Mouse (Mus musculus) left cerebral cortex, postnatal 25 days (tissue): ENCODE measurements around the gene Fyb. TPM values are rescaled to one million over a fixed set of nuclear protein-coding genes. Genes with fewer than 3 reads are reported as not detected.
A peak's percentile ranks its signal among the peaks of the same experiment; 100 is the strongest.

ENCODE experiments used
- DNase-seq, 2 experiments: peaks; one replicate each; pipeline ENCODE4 v3.0.0; 2022; ENCODE audit warnings: low spot score in 2 of 2, mixed read lengths in 1 of 2
- intact Hi-C: fragments of 180-260 bp; cut with DNase I; formaldehyde crosslinking; loops from one replicate; pipeline ENCODE4 v1.15.1; 2025
- total RNA-seq, 2 experiments: library from RNA; stranded (reverse); gene quantifications; 2 replicates each; pipeline ENCODE4 v1.2.3; 2021

Fyb gene
- total RNA-seq, 2 experiments from 2014 or later = 8.5 to 8.6 TPM

DNA sequence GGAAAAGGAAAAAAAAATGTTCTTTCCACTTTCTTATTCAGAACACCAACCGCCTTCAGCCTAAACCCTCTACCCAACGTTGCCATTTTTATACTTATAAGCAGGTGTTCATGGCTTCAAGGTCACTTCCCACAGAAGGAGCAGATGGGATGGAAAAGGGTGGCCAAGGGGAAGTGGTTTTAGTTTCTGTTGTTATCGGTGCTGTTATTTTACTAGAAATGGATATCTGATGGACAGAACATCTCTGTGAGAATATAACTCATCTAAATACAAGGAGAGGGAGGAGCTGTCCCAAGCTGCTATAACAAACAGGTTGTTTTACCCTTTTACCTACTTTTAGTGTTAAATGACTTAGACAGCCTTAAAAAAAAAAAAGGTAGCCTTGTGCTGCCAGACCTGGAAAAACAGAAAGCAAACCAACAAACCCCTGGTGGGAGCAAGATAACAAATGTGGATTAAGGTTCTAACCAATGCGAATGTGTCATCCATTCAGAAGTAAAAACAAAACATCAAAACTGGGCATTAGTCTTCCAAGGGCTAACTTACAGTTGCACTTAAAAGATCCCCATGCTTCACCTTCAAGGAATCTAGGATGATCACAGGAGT is 68.3 kb downstream of the Fyb start:
- no peak for DNase-seq
- intact Hi-C loops = no loop called here

DNA sequence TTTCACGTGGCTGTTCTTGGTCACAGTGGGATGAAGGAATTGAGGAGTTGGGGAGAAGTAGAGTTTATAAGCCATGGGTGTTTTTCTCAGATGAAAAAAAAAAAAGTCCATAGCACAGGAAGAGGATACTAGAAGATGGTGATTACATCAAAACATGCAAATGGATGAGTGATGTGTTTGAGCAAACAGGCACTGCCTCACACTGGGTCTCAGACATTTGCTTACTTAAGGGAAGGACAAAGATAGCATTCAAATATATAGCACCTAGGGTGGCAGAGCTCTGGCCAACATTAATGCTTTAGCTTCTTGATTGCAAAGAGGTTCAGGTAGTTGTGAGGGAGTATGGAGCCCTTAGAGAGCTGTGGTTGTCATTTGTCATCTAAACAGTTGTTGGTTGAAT is 68.9 kb downstream of the Fyb start:
- intact Hi-C loops = no loop called here
- no peak for DNase-seq

DNA sequence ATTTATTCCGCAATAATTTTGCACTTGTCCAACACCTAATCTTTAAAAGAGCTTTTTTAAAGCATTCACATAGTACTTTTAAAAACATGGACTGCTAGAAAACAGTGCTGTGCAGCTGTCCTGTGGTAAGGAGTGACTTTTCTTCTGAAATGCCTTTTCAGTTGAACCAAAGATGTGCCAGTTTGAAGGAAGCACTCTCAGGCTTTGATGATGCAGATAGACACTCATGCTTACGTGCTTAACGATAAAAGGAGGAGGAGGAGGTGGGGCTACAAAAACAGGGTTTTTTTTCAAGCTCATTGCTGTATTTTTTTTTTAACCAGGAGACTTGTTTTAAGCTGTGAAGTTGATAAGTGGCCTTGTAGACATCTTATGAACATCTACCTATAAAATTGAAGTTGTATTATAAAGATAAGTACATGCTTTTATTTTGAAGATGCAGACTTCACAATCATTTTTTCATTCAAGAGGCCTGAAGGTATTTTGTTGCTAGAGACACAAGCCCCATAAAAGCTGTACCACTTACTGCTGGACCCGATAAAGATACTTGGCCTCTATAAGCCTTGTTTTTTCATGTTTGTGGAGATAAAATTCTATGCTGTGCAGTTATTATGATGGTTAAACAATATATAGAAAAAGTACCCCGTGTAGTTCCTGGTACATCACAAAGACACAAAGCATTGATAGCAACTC is 70.1 kb downstream of the Fyb start:
- intact Hi-C loops = no loop called here
- no peak for DNase-seq

DNA sequence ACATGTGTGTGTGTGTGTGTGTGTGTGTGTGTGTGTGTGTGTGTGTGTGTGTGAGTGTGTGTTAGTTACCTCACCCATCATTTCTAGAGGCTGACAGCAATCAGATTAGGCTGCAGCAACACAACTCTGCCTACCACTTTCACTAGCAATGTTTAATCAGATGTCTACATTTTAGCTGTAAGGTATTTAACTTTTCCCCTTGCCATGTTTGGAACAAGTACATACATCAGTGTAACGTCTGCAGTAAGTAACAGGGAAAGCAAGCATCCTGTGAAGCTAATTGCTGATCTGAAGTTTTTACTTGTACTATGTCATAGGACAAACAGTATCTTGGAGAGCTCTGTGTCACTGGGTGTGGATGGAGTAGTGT is 70.6 kb downstream of the Fyb start:
- intact Hi-C loops = no loop called here
- no peak for DNase-seq

DNA sequence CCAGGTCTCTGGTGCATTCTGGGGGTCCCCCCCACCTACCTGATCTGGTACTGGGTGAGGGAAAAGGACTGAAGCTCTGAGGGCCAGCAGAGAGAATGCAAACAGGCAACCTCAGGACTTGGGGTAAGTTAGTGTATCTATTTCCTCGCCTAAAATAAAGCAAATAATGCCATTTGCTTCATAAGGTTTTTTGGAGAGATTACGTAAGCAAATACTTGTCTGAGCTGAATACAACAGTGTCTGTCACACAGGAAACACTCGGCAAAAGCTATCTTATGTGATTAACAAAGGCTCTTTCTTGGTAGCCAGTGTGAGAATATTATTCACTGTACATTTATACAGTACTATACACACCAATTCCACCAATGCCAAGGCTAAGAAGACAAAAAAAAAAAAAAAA is 76.0 kb downstream of the Fyb start:
- intact Hi-C loops = no loop called here
- DNase-seq = no peak

DNA sequence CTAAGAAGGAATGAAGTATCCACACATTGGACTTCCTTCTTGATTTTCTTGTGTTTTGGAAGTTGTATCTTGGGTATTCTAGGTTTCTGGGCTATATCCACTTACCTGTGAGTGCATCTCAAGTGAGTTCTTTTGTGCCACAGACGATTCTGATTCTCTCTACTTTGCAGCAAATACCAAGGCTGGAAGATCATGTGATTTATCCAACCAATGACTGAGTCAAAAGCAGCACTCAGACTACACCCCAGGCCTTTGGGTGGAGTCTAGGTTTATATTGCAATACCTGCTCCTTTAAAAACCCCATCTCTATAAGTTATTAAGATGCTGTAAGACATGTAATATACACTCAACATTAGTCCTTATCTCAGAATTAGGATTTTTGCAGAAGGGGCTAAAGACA is 77.7 kb downstream of the Fyb start:
- intact Hi-C loops = no loop called here

DNA sequence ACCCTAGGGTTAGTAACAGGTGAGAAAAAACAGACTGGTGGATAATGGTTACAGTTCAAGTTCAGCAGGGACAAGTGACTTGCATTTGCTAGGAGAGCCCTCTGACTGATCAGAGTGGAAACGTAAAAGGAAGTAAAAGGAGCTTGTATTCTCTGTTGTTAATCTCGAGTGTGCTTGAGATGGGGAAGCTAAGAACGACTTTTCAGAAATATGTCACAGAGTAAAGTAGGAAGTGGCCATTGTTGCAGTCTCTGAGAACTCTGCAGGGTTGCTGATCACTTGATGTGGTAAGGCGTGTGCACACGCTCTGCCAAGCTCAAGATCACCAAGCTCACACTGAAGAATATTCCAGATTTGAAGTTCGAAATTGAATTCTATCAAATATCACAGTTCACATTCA is 78.7 kb downstream of the Fyb start:
- intact Hi-C loops = no loop called here
- DNase-seq = no peak

More for the DNA sequence above, 77.7 kb downstream of the Fyb start:
- DNase-seq = no peak

DNA sequence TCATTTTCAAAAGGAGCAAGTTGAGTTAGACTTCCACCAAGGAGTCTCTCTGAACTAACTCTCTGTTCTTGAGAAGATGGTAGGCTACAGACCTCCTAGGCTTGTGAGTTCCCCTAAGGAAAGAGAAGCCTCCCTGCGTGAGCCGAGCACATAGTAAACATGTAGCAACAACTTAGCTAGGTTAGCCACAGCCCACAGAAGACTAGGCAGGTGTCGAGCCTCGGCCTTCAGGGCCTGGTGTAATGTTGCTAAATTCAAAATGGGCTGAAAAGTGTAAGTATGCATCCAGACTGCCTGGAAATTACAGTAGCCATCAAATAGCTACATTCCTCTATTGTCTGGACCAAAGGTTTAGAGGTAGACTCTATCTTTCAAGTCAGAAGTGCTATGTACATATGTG is 79.3 kb downstream of the Fyb start:
- no peak for DNase-seq
- intact Hi-C loops = no loop called here

DNA sequence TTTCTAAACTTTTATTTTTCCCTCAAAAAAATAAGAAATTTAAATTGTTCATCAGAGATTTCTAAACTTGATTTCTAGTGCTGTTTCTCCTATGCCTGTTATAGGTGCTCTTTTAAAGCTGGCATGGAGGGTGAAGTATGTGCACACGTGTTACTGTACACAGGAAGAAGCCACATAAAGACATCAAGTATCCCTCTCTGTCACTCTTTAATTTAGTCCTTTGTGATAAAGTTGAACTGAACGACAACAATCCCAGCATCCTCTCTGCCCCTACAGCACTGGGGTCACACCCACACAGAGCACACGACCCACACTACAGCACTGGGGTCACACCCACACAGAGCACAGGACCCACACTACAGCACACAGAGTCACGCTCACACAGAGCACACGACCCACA is 88.0 kb downstream of the Fyb start:
- intact Hi-C loops = no loop called here

DNA sequence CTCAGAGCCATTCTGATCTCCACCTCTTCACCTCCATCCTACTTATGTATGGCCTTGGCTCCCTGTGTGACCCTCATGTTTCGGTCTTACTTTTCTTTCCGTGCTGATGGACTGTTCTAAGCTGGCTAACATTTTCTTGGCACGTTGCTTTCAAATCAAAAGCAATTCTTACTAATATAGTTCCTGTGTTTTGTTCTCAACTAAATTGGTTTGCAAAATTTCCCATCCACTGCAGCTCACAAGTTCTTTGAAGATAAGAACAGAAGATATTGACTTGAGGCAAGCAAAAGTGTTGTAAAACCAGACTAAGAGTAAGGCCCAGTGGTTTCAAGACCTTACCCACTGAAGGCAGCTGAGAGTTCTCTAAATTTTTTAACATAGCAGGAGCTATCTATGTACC is 90.2 kb downstream of the Fyb start:
- no peak for DNase-seq
- intact Hi-C loops = no loop called here

More for the DNA sequence above, 88.0 kb downstream of the Fyb start:
- DNase-seq = no peak

DNA sequence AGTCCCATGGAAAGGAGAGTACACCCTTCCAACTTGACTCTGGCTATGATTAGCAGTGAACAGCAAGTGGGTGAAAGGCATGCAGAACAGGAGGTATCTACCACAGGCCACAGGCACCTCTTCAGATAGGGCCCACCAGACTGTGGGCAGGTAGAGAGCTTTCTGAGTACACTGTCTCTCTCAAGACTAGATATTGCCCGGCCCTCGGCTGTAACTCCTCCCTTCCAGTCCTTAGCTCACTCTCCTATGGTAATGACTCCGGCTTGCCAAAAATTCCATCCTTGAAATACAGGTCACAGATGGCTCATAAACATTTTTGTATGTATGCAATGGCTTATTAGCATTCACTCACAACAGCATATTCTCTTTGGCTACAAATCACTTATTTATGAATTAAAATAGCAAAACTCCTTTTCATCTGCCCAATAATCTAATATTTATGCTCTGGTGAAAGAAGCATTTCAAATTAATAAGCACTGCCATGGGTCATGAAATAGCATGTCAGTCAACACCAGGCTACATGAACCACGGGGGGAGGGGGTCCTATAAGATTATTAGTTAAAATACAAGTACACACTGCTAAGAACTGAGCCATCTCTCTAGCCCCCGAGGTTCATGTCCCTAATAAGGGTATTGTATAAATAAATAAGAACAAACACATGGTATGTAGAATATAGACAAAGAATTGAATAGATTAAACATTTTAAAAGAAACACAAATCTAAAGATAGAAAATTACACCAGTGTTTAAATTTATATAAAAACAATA is 93.9 kb downstream of the Fyb start:
- intact Hi-C loops = no loop called here

DNA sequence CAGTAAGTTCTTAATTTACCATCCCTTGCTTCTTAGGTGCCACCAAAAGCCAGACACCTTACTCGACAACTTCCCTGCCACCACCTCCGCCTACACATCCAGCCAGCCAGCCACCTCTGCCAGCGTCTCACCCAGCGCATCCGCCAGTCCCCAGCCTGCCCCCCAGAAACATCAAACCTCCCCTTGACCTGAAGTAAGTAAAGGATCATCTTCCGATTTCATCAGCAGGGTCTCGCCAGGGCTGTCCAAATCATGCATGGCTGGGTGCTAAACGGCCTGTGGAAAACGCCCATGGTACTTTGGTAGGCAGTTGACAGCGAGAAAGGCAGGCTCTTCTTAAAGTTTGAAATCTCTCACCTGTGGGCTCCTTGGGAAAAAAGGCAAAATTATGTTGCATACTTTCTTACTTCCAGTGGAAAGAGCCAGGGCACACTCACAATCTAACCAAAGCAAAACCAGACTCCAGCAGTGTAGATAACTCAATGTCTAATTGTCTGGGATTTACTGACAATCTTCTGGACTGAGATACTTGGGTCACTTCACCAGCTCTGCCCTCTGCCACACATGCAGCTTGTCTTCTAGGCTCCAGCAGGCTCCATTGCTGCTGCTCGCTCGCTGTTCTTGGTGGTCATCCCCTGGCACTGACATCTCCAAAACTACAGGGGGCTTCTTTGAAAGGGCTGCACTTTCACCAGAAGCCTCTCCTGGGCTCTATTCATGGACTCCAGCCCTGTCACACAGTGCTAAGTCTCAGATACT is 97.1 kb downstream of the Fyb start:
- DNase-seq = no peak
- intact Hi-C loops = loop anchor here (5.0 kb wide), 1 partner anchor 88 kb away; the partner anchor contains the start of gene Rictor

More for the DNA sequence above, 93.9 kb downstream of the Fyb start:
- no peak for DNase-seq

DNA sequence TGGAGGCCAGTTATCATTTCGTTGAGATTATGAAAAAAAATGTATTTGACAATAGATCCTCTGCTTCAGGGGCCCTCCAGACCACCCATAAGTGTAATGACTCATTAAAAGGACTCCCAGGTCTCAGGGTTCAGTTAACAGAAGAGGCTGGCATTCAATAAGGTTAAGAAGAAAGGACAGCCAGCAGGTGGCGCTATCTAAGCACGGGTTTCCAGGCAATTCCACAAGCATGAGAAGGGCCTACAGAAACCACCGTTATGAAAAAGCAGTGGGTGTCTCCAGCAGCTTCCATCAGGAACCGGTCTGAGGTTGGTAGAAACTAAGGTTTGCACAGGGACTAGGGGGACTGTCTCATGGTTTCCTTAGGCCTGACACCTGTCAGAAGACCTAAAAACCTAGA is 99.9 kb downstream of the Fyb start:
- intact Hi-C loops = loop anchor here (5.0 kb wide), 1 partner anchor 85 kb away; the partner anchor contains the start of gene Rictor
- peak; percentile 73 to 80 for DNase-seq

DNA sequence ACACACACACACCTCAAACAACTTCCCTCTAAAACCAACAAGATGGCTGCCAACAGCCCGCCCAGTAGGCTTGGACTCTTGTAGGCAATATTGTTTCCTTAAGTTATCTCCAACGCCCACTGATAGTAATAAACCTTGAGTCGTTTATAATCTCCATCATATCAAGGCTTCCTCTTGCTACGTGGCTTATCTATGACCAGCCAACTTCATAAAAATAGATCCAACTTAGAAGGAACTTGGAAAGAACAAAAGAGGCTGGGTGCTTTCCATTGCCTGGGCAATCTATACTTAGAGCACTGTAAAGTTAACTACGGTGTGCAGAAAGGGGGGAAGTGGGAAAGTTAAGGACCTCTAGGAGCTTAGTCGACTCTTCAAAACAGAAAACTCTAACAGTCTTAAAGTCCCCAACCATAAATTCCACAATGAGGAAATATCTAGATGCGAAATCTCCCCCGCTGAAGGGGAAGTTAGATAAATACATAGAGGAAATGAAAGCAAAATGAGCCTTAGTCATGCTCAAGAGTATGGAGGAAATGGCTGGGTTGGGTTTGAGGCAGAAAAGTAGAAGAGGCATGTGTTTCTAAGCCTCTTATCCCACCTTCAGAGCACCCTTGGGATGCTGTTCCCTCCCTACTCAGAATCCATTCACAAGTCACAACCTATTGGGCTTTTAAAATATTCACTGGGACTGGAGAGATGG is 101.0 kb downstream of the Fyb start:
- DNase-seq = no peak
- intact Hi-C loops = loop anchor here (2.0 to 5.0 kb wide), 2 partner anchors 84 to 385 kb away; partner anchors contain the start of gene Rictor

DNA sequence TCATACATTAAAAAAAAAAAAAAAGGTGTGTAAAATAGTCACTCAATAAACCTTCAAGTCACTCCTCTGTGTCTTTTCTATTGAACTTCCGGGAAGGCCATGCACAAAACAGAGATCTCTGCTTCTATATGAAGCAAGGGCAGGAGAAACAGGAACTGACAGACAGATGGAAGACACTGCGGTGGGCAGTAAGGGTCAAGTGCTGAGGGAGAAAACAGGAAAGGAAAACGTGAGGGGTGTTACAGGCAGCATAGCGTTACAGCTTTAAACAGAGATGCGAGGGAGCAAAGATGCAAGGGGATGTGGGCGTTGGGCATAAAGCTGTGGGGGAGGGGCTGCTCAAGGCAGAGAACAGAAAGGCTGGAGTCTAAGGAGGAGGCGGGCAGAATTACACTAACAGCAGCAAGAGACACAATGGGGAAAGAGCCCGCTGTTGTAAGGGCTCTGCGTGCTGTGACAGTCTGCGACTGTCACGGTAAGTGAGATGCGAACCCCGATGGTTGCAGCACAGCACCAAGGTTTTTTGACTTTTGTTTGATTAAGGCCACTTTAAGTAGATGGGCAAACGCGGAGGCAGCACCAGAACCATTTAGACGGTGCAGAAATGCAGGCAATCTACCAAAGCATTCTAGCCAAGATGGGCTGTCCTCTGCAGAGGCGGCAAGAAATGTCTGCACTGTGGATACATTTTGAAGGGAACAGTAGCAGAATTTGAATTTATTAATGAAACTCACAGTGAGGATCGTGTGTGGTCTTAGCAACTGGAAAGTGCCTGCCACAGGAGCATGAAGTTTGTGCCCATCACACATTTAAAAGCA is 101.9 kb downstream of the Fyb start:
- intact Hi-C loops = loop anchor here (2.0 to 5.0 kb wide), 2 partner anchors 83 to 386 kb away; partner anchors contain the start of gene Rictor
- DNase-seq = peak; percentile 32 to 56

DNA sequence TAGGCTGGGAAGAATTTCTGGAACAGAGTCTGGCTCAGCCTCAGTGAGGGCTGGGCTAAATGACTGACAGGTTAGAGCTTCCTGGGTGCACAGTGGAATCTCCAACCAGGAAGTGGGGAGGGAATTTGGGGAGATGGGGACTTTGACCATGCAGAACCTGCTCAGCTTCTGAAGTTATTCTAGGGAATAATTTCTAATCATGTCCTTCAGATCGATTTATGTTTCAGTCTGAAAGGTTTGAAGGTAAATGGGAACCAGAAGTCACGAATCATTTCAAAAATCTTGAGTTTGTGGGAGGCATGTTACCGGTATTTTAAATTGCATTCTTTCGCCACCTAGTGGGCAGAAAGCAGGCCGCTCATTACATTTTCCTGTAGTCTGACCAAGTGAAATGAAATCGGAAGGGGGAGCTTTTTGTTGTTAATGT is 103.0 kb downstream of the Fyb start:
- DNase-seq = peak; percentile 74 to 82
- intact Hi-C loops = loop anchor here (2.0 kb wide), 1 partner anchor 387 kb away; no protein-coding TSS in a partner anchor

DNA sequence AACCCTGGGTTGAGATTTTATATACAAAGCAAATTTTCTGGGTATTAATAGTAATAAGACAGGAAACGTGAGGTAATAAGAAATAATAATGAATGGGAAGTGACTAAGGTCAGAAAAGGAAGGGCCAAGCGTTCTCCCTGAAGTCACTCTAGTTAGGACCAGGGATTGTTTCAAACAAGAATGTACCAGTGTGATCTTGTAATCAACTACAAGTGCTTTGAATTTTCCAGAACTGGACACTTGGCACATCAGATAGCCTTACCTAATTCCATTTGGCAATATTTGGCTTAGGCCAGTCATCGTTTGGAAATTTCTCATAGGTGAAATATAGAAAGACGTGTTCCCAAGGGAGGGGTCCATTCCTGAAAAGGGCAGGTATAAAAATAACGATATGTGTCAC is 103.5 kb downstream of the Fyb start:
- DNase-seq = no peak
- intact Hi-C loops = no loop called here

DNA sequence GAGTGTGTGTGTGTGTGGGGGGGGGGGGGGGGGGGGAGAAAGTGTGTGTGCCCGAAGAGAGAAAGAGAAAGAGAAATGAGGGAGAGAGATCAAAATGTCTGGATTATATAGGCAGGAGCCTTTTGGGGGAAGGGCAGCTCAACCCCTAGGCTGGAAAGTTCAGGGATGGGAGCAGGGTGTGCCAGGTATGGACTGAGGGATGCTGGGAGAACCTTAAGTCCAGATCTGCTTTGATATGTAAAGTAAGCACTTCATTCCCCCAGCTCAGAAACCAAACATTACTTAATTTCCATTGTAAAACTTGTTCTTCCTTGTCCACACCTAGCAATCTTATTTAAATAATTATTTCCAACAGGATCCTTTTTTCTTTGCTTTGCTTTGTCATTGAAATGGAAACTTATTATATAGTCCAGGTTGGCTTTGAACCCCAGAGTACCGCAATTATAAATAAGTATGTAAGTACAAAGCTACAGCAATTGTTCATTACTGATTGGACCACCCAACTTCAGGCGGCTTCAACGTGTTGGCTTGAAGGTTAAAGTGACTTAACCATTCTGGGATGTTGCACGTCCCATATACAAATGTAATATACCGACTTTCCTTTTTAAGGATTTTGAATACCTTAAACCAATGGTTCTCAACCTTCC is 105.9 kb downstream of the Fyb start:
- no peak for DNase-seq
- intact Hi-C loops = no loop called here
